Mouse (Mus musculus) large intestine, adult 2 months (tissue): ENCODE data around the gene As3mt. TPM values are rescaled to one million over a fixed set of nuclear protein-coding genes. Genes with fewer than 3 reads are reported as not detected.
"Not testable (repeated sequence)": the region's sequence is repeated elsewhere in the genome, so short reads cannot be mapped to it uniquely, and the experiment has no call there.

Experiments
- DNase-seq: peaks from one replicate; pipeline ENCODE4 v3.0.0-alpha.2; 2012; ENCODE audit warnings: low read depth, low spot score
- WGBS: fragments of 180-500 bp; shearing (Covaris S2); methylation state at CpG from one replicate; pipeline ENCODE4 v1.1.7; 2018; 5-methylcytosine and 5-hydroxymethylcytosine counted together
- polyA plus RNA-seq: library from polyadenylated mRNA; depleted of rRNA; stranded (reverse); fragments of >200 nt; gene quantifications from 2 replicates; pipeline ENCODE4 v1.2.3, GENCODE M21; 2012

As3mt gene
- polyA plus RNA-seq, 1 experiment, result 19.9 TPM

GRCm38 (mm10) chr19:46696943-46697342 lies 10.3 kb upstream of the As3mt start:
- DNase-seq, result no peak
- 95% methylated on average over 7 of the region's 7 CpGs for WGBS

GRCm38 (mm10) chr19:46697840-46698517 lies 9.3 kb upstream of the As3mt start:
- WGBS, result 72% methylated on average over 19 of the region's 19 CpGs

GRCm38 (mm10) chr19:46699011-46699481 lies 8.2 kb upstream of the As3mt start:
- WGBS, result 49% methylated on average over 10 of the region's 10 CpGs
- no peak for DNase-seq

More at GRCm38 (mm10) chr19:46697840-46698517, 9.3 kb upstream of the As3mt start:
- DNase-seq, result no peak

- 55% methylated on average over 9 of the region's 9 CpGs for WGBS
- no peak for DNase-seq
Observed at GRCm38 (mm10) chr19:46701156-46701555, 6.1 kb upstream of the As3mt start.

- 79% methylated on average over 7 of the region's 7 CpGs for WGBS
- no peak for DNase-seq
Observed at GRCm38 (mm10) chr19:46705779-46706495, 1.3 kb upstream of the As3mt start.

- DNase-seq, result no peak
- WGBS, result 44% methylated on average over 9 of the region's 9 CpGs
Observed at GRCm38 (mm10) chr19:46706540-46707295, 540 bp upstream of the As3mt start.

GRCm38 (mm10) chr19:46710614-46711013 lies 3.4 kb downstream of the As3mt start:
- 93% methylated on average over 4 of the region's 4 CpGs for WGBS

GRCm38 (mm10) chr19:46714234-46714633 lies 7.0 kb downstream of the As3mt start:
- WGBS, result 68% methylated on average over 8 of the region's 8 CpGs
- DNase-seq, result no peak

More at GRCm38 (mm10) chr19:46710614-46711013, 3.4 kb downstream of the As3mt start:
- DNase-seq, result no peak

GRCm38 (mm10) chr19:46715016-46715415 lies 7.8 kb downstream of the As3mt start:
- 87% methylated on average over 8 of the region's 8 CpGs for WGBS
- DNase-seq, result no peak

GRCm38 (mm10) chr19:46718150-46718549 lies 10.9 kb downstream of the As3mt start:
- DNase-seq, result no peak
- WGBS, result 51% methylated on average over 4 of the region's 4 CpGs

GRCm38 (mm10) chr19:46724411-46724810 lies 17.2 kb downstream of the As3mt start:
- WGBS, result 79% methylated on average over 11 of the region's 11 CpGs
- DNase-seq, result no peak

GRCm38 (mm10) chr19:46726142-46726541 lies 18.9 kb downstream of the As3mt start:
- DNase-seq, result no peak
- 96% methylated on average over 8 of the region's 8 CpGs for WGBS

- DNase-seq, result no peak
- 67% methylated on average over 8 of the region's 8 CpGs for WGBS
Observed at GRCm38 (mm10) chr19:46727140-46727736, 20.0 kb downstream of the As3mt start.

GRCm38 (mm10) chr19:46727945-46728540 lies 20.8 kb downstream of the As3mt start:
- WGBS, result 53% methylated on average over 11 of the region's 11 CpGs

GRCm38 (mm10) chr19:46728909-46729308 lies 21.7 kb downstream of the As3mt start:
- 82% methylated on average over 3 of the region's 3 CpGs for WGBS
- no peak for DNase-seq

More at GRCm38 (mm10) chr19:46727945-46728540, 20.8 kb downstream of the As3mt start:
- DNase-seq, result no peak

GRCm38 (mm10) chr19:46731351-46731750 lies 24.1 kb downstream of the As3mt start:
- 88% methylated on average over 10 of the region's 10 CpGs for WGBS
- DNase-seq, result no peak

- WGBS, result 94% methylated on average over 5 of the region's 5 CpGs
- not testable (repeated sequence) for DNase-seq
Observed at GRCm38 (mm10) chr19:46732673-46733072, 25.4 kb downstream of the As3mt start.

GRCm38 (mm10) chr19:46733626-46734025 lies 26.4 kb downstream of the As3mt start:
- no peak for DNase-seq
- WGBS, result 94% methylated on average over 7 of the region's 7 CpGs

GRCm38 (mm10) chr19:46735241-46735640 lies 28.0 kb downstream of the As3mt start:
- 49% methylated on average over 5 of the region's 5 CpGs for WGBS
- no peak for DNase-seq
